Mouse (Mus musculus) layer of hippocampus, adult 11-12 months (tissue): ENCODE measurements around the gene Chn2.

Experiments
- DNase-seq: peaks from one replicate; pipeline ENCODE4 v3.0.0; 2022; ENCODE audit warnings: low spot score

Gene Chn2

DNA sequence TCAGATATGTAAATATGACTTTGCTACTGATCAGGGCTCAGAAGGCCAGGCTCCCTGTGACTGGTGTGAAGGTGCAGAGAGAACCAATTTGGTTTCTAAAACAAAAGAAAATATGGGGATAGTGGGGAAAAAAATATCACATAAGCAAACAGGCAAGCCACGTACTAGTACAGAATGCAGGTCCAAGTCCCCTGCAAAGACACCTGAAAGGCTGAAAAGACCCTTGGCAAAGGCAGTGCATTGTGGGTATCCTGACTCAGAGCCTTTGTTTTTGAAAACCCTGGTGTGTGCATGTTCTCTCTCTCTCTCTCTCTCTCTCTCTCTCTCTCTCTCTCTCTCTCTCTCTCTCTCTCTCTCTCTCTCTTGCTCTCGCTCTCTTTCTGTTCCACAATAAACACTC lies 80.1 kb downstream of the Chn2 start:
- no peak for DNase-seq

DNA sequence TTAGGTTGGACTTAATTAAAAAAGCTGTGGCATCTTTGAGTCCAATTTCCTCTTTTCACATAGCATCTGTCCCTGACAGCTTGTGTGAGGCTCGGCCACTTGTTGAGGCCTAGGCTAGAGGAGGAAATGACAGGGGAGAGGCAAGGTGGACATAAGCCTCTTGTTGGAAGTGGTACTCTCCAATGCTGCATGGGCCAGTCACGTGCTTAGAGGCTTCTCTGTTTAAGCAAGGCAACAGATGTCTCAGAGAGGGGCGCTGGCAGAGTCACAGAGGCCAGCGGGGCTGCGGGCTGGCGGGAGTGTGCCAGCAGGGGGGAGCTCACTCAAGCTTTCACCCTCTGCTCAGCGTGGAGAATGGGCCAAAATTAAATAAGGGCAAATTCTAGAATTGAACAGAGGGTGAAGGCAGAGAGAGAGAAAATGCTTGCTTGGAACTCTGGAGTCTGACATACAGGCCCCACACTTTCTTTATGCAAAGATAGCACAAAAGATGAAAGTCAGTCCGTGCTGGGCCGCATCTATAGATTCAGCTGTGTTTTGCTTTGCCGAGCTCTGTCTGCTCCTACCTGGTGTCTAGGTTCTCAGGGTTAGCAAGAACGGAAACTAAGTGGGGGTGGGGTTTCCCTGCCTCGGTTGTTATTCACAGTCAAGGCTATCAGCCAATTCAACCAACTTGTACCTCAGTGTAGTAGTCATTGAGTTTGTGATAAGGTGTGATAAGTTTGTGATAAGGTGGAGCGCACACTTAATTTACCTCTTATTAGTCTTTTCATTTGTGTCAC lies 80.7 kb downstream of the Chn2 start:
- peak; percentile 54 for DNase-seq

DNA sequence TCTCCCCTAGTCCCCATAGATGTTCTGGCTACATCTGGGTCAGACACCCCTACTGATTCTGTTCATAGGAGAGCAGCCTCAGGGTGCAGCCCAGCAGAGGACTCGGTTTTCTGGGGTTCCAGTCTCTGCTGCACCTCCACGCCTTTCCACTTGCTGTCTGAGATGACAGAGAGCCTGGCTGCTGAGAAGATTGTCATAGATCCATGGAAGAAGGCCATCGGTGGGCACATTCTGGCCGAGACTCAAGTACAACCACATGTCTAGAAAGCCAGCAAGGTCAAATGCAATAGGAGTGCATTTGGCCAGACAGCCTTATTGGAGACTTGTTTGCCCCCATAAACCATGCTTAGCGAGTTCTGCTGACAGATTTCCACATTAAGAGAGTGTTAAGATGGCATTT lies 81.5 kb downstream of the Chn2 start:
- DNase-seq: no peak

DNA sequence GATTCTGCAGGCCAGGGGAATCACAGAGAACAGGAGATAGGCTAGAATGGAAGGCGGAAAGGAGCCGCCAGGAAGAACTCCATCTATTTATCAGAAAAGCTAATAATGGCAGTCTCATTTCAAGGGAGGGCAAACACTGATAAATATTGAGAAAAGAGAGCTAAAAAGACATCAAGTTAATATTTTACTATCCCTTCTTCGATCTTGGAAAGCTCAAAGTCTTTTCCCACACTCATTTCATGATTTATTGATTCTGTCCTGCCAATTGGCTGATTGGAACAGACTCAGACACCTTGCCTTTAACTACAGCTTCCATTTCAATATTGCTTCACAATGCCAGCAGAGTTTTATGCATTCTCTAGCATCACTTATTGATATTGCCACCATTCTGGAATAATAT lies 85.2 kb downstream of the Chn2 start:
- no peak for DNase-seq

DNA sequence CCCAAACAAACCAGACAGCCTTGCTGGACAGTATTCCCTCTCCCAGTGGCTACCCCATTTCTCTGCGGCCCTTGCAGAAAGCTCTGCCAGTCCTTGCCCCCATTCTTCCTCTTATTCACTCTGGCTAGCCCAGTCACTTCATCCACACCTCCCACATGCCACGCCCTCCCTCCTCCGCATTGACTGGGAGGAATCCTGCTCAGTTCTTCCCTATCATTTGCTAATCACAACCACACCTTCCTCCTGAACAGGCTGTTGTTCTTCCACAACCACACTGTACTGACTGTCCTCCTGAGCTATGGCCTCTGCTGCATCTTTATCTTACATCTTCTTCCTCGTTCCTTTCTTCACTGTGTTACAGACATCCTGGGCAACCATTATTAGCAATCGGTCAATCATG lies 86.2 kb downstream of the Chn2 start:
- DNase-seq: no peak

DNA sequence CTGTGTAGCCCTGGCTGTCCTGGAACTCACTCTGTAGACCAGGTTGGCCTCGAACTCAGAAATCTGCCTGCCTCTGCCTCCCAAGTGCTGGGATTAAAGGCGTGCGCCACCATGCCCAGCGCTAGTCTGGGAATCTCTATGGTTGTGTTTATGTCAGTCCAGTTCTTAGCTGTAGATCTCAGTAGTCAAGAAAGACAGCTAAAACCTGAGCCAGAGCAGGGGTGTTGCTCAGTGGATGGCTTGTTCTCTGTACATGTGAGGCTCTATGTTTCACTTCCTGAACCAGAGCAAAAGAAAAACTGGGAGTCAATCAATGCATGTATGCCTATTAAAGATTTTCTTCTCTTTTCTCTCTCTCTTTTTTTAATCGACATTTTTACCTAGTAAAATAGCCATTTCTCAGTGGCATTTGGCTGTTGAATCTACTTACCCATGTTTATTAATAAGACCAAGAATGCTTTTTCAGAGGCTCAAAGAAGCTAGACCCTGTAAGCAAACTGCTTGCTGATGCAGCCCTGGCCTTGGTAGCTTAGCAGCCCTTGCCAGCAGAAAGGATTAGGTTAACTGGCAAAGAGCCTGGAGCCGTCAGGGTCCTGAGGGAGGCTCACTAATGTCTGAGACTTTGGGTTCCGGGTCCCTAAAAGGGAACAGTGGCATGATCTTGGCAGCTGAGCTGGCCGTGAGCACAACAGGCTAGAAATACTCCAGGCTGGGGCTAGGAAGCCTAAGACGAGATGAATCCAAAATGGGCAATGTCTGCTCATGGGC lies 87.1 kb downstream of the Chn2 start:
- peak; percentile 72 for DNase-seq

DNA sequence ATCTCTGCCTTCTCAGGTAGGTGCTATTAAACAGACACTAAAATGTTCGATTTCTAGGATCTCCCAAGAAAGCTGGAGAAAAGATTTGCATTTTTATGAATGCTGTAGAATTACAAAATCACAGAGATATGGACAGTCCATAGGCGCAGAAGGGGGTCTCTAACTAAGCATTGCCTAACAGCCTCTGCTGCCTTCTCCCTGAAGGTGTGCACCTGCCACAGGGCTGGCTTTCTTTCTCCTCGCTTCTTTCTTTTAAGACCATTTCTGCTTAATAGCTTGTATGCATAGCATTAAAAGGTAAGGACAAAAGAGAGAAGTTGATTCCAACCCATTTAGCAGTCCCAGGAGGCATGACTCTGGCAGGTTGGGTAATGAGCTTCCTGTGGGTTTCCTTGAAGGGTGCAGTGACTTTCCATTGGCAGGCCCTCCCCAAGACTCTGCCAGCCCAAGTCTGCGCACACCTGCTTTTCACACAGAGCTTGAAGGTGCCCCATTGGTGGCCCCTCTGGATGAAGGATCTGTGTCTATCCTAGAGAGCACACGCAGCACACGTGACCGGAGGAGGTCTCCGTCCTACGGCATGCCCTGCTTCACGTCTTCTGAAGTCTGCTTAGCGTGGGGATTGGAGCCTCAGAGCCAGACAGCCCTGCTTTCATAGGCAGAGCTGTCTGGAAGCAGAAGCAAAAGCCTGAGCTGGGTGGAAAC lies 87.8 kb downstream of the Chn2 start:
- DNase-seq: peak; percentile 29

DNA sequence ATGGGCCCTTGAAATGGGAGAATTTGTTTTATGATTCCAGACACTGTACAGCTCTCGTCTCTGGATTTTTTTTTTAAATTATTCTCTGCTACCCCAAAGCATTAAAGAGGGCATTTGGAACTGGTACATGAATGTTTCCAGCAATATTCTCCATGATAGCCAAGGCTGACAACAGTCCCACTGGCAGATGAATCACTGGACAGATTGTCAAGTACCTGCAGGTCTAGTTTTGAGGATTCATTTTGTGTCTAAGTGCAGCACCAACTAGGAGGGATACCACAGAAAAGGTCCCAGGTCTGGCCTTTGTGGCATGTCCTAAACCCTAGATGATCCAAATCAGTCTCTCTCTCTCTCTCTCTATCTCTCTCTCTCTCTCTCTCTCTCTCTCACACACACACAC lies 89.3 kb downstream of the Chn2 start:
- DNase-seq: no peak

DNA sequence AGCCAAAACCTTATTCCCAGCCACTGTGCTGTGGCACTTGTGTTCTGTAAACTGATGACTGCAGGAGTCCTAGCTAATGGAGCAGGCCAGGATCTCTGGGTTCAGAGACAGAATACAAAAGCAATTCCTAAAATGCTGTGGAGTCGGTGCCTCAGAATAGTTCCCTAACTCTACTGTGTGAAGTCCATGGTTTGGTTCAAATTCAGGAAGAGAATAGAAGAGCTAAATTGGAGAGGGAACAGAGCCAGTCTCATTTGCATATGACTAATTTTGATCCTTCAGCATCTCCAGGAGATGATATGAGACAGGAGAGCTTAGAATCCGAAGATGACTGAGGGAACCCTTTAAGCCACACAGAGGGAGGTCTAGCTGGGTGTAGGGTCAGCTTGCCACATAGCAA lies 90.2 kb downstream of the Chn2 start:
- no peak for DNase-seq

DNA sequence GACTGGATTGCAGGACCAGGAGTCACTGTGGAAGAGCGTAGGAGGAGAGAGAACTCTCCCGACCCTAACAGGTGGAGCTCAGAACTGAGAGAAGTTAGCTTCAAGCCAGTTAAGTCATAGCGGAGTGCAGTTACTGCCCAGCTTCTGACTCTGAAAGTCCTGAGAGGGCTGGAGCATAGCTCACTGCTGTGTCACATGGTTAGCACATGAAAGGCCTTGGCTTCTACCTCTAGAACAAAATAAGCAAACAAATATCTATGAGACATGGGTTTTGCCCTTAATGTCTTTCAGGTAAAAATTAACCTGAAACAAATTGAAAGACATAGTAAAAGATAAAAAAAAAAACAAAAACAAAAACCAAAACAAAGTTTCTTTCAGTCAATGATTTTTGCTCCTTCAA lies 91.5 kb downstream of the Chn2 start:
- DNase-seq: no peak

DNA sequence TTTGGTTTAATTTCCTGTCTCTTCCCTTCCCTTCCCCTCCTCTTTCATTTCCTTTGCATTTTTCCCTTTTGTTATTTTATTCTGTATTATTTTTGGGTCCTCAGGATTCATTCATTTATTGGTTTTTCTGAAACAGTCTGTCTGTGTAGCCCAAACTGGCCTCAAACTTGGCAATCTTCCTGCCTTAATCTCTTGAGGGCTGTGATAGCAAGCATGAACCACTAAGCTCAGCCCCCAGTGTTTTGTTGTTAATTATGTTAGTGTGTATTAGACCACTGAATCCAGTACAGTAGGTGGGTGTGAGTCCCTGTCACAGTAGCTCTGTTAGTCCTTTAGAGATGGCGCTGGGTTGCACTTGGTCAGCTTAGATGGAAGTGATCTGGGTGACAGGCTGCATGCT lies 93.2 kb downstream of the Chn2 start:
- DNase-seq: no peak

DNA sequence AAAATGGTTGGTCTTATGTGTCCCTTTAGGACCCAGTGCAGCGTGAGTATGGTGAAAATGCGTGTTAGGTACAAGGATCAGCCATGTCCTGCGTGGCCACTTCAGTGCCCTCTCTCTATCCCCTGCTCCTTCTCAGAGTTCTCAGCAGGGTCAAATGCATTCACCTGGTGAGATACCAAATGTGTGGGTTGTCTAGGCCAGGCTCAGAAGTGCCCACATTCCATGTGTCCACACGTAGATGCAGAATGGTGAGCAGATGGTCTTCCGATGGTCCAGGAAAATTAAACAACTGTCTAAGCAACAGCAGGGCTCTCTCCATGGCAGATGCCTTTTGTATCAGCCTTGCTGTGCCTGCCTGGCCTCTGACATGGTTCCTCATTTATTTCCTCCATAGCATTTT lies 93.9 kb downstream of the Chn2 start:
- DNase-seq: no peak

DNA sequence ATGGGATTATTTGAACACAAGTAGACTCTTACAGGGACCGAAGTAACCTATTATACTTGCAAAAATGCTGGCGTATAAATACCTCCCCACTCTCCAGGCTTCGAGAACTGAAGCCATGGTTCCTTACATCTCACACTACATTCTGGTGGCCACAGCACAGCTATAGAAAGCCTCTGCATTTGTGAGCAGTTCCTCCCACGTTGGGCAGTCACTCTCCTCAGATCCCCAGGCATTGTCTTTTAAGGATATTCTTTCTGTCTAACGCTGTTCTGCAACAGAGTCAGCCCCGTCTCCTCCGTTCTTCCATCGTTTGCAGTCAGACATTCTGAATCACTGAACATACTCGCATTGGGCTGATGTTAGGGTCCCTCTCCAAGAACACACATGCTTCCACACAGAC lies 98.8 kb downstream of the Chn2 start:
- DNase-seq: no peak

DNA sequence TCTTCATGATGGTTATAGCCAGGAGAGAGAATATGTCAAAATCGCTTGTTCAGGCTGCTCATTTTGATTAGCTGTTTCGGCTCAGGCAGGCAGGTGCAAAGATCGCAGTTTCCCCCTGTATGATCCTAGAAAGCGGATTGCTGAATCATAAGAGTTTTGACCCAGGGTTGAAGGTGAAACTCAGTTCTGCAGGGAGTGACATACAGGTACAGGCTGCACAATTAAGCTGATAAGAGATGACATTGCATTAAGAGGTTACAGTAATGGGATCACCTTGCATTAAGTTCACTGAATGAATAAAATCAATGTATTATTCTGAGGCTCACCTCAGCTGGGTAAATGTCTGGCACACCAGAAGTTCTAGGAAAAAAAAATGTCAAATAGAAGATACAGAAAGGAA lies 101.1 kb downstream of the Chn2 start:
- no peak for DNase-seq

DNA sequence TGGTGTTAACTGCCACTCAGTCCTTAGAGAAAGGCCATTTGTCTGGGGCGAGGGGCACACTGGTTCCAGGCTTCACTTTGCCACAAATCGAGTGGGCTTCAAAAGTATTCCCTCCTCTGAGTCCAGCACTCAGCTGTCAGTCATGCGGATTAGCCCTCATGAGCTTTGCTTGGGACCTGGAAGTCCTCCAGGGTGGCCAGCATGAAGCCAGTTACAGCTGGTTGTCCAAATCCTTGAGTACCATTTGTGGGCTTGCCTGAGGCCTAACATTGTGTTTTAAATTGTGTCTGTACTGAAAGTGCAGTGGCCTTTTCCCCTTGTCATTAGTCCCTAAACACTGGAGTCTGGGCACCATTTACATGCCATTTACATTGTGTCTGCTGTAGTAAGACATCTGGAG lies 101.8 kb downstream of the Chn2 start:
- no peak for DNase-seq

DNA sequence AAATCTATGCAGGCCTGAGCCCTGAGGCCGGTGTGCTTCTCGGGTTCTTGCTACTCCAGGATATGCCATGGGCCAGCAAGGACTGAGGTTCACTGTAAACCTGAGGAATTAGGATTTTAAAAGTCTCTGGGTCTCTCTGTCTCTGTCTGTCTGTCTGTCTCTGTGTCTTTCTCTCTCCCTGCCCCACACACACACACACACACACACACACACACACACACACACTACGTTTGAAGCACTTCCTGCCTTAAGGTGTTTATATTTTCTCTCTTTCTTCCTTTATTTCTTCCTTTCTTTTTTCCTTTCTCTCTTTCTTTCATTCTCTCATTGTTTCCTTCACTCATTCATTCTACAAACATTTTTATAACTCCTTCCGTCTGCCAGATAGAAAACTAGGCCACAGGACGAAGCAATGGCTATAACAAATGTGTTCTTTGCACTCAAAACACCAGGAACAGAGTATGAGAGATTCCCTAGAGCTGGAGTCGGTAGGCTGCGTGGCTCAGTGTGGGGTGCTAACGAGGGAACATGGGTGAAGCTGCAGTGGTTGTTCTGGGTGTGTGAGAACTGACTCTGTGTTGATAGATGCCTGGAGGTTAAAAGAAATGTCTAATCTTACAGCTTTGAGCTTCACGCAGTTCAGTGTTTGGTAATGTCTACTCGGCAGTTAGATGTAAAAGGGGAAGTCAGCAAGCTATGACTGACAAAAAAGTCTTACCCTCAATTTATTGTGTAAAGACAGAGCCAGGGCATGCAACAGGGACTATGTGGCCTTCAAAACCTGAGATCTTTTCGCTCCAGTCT lies 103.7 kb downstream of the Chn2 start:
- DNase-seq: no peak

DNA sequence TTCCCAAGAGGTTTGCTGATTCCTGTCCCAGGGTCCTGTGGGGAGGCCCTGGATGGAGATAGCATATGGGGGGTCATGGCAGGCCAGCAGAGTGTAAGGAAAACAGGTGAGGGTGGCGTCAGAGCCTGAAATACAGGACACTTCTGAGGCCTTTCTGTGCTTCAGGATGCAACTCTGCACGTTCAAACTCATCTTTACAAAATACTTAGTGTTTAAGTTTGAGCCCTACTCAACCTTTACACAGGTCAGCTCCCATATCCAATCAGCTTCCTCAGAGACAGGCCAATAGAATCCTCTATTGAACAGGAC lies 104.3 kb downstream of the Chn2 start:
- no peak for DNase-seq

DNA sequence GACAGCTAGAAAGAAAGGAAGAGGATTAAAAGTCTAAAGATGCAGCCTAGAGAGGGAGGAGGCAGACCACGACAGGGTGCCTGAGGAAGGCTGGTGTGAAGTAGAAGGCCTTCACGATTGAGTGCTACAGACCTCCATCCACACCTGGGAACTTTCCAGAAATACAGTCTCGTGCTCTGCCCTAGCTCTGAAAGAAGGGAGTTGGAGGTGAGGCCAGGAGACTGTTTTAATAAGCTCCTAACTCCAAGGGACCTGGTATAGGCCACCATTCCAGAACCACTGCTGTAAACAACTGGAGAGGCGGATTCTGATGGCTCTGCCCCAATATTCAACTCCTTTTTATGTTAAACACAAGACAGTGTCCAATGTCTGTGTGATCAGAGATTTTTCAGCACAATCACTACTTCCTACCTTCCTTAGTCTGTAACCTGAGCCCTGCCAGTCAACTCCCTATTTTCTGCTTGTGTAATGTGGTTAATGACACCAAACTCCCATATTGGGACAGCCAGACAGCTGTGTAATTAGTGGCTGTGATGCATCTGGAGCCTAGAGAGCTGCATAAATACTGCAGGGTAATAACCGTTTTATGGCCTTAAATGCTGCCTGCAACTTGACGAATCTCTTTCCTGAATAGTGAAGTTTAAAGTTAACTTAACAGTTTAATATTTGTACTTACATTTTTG lies 109.6 kb downstream of the Chn2 start:
- no peak for DNase-seq

DNA sequence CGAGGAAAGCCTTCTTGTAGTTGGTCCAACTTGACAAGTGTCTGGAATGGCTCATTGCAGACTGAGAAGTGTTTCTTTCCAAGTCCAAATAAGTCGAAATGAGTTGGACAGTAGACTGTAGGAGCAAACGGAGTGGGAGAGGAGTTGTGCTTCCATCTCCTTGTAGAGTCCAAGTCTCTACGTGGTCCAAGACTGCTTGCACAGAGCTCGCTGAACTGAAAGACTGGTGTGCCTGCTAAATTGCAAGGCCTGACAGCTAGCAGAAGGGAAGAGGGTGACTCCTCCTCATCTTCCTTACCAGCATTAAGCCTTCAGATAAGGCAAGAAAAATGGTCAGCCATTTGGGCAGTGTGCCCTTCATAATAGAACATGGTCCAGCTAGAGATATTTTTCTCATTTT lies 111.5 kb downstream of the Chn2 start:
- no peak for DNase-seq

DNA sequence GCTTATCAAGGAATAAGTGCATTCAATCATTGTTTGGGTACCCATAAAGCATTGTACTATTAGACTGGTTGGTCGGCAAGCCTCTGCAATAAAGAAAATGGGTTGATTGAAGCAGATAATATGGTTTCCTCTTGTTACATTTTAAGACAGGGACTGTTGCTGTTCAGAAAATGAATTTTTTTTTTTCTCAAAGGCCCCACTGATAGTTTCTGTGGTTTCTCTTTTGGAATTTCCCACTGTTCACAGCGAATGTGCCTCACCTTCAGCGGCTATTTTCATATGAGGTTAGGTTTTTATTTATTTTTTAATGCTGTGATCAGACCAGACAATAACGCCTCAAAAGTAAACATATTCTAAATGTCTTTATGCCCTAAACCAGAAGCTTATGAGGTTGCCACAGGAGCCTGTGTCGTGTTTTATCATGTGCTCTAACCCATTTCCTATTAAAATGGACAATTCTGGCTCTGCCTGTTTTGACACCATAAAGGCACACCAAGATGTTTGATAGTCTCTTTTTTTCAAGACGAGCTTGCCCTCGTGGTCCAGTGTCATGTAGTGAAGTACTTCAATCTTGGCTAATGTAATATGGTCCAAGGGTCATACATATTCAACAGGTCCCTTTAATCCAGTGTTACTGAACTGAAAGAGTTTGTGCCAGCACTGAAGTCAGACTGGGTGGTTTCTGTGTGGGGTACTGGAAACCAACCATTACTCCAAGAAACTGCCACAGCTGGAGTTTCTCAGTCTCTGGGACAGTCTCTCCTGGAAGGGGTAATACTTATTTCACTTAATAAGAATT lies 112.3 kb downstream of the Chn2 start:
- DNase-seq: no peak

DNA sequence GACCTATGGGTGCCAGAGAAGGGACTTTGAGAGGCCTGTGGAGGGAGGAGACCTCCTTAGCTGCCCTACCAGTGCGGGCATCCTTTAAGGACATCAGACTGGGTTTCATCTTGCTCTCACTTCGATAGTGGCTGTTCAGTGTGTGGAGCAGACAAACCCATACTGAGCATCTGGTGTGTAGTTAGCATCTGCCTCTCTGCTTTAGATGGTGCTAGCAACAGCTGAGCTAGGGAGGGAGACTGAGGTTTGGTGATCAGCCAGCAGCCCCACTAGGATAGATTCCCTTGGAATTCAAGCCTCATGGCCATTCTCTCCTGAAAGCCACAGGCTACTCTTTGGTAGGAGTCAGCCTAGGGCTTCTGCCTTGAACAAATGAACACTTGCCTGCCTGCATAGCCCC lies 117.7 kb downstream of the Chn2 start:
- no peak for DNase-seq
